Comparison of ENCODE assay signal across 15 mouse cellular contexts in the genomic region with DNA sequence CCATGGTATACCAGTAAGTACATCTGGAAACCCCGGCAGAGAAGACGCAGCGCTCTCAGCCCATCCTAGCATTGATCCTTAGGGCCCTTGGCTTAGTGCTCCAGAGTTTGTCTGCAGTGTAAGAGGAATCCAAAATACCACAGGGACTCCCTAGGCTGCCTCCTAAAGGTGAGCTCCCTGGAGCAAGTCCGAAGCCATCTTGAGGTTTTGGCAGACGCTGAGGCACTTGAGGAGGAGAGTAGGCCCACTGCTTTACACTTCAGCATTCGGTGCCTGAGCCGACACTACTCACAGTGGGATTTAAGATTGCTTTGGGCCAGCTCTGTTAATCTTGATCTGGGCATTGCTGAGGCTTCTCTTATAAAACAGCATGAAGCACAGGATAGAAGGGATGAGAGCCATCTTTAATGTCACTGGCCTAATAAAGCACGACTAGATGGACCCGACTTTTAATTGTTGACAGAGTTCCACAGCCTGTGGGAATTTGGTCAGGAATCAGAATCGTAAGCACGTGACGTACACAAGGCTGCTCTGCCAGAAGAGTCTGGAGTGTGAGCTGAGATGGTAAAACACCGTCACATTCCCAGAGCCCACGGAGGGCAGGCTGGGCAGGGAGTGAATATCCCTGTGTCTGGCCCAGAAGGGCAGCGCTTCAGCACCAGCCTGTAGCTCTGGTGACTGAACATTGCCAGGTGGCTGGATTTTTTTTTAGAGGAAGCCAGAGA.
"Had no signal": no experiment of that assay in that cellular context is flagged by ENCODE, and none has a peak within 500 bp of the region (broad histone marks: within the 10 kb centered on the region; RNA-seq: fewer than 3 reads in every experiment).

No protein-coding gene starts in this region.

- H3K4me2 ChIP-seq: limb, embryonic 15.5 days; liver, embryonic 12.5 days; neural tube, embryonic 13.5 days; stomach, embryonic 15.5 days had no signal

- ATAC-seq: liver, embryonic 12.5 days; midbrain, embryonic 16.5 days had no signal

- H3K27ac ChIP-seq: kidney, postnatal 0 days; left cerebral cortex, adult 2 months; limb, embryonic 15.5 days; liver, embryonic 12.5 days; midbrain, embryonic 10.5 days; neural tube, embryonic 13.5 days; stomach, embryonic 15.5 days had no signal

- H3K27me3 ChIP-seq: limb, embryonic 15.5 days; liver, embryonic 12.5 days; neural tube, embryonic 13.5 days; stomach, embryonic 15.5 days had no signal

- H3K4me3 ChIP-seq: left cerebral cortex, adult 2 months; limb, embryonic 15.5 days; liver, embryonic 12.5 days; midbrain, embryonic 10.5 days; neural tube, embryonic 13.5 days; stomach, embryonic 15.5 days had no signal

- H3K4me1 ChIP-seq: limb, embryonic 15.5 days; neural tube, embryonic 13.5 days; stomach, embryonic 15.5 days had no signal

- H3K9me3 ChIP-seq: limb, embryonic 15.5 days; liver, embryonic 12.5 days; midbrain, embryonic 10.5 days; neural tube, embryonic 13.5 days; stomach, embryonic 15.5 days had no signal

- DNase-seq: kidney, adult 11 months; kidney, adult 9 months; kidney, postnatal 36 days; retina, postnatal 1 day; right cerebral cortex, postnatal 14 days; thymus, adult 2 months; thymus, postnatal 36 days had no signal

- H3K9ac ChIP-seq: limb, embryonic 15.5 days; liver, embryonic 12.5 days; neural tube, embryonic 13.5 days; stomach, embryonic 15.5 days had no signal
